Mouse (Mus musculus) hindbrain, embryonic 16.5 days (tissue): ENCODE results near the gene Cmip. TPM values are rescaled to one million over a fixed set of nuclear protein-coding genes. Genes with fewer than 3 reads are reported as not detected.

Experiments
- ATAC-seq: fragments of 200-750 bp; cut with Nextera tagmentation; 2 replicates; pipeline ENCODE4 v1.8.0; 2017; ENCODE audit warnings: moderate TSS enrichment, moderate library complexity
- H3K27ac ChIP-seq: fragments of 300-500 bp; sonication (generic); 2 replicates; pipeline ENCODE4 v1.5.1; 2014; ENCODE audit warnings: low read depth, mild to moderate bottlenecking, control low read depth, low read length, moderate library complexity
- H3K27me3 ChIP-seq: fragments of 300-500 bp; sonication (generic); replicated peaks from 2 replicates; pipeline ENCODE4 v1.6.1; 2014; ENCODE audit warnings: low read length; ENCODE audit not compliant: control insufficient read depth, insufficient read depth
- H3K36me3 ChIP-seq: fragments of 300-500 bp; sonication (generic); 2 replicates; pipeline ENCODE4 v1.6.1; 2014; ENCODE audit warnings: mild to moderate bottlenecking, low read length, moderate library complexity, mixed read lengths; ENCODE audit not compliant: control insufficient read depth, insufficient read depth
- H3K4me1 ChIP-seq: fragments of 300-500 bp; sonication (generic); 2 replicates; pipeline ENCODE4 v1.6.1; 2014; ENCODE audit warnings: low read depth, low read length; ENCODE audit not compliant: control insufficient read depth, insufficient read depth
- H3K4me2 ChIP-seq: fragments of 300-500 bp; sonication (generic); 2 replicates; pipeline ENCODE4 v1.6.1; 2014; ENCODE audit warnings: mild to moderate bottlenecking, low read length, control low read depth, moderate library complexity
- H3K4me3 ChIP-seq: fragments of 300-500 bp; sonication (generic); 2 replicates; pipeline ENCODE4 v1.5.1; 2014; ENCODE audit warnings: mild to moderate bottlenecking, low read length, control low read depth, moderate library complexity
- H3K9ac ChIP-seq: fragments of 300-500 bp; sonication (generic); 2 replicates; pipeline ENCODE4 v1.6.1; 2014; ENCODE audit warnings: low read depth, mild to moderate bottlenecking, control low read depth, low read length, moderate library complexity
- H3K9me3 ChIP-seq: fragments of 300-500 bp; sonication (generic); 2 replicates; pipeline ENCODE4 v1.6.1; 2014; ENCODE audit warnings: mild to moderate bottlenecking, low read length, moderate library complexity; ENCODE audit not compliant: control insufficient read depth
- WGBS: fragments of 180-500 bp; shearing (Covaris S2); extraction: QIAGEN DNeasy Blood & Tissue Kit; methylation state at CpG from one replicate; pipeline ENCODE4 v1.1.7; 2014; 5-methylcytosine and 5-hydroxymethylcytosine counted together
- polyA plus RNA-seq: library from polyadenylated mRNA; unstranded; fragments of >200 nt; fragmentation: Nextera tagmentation; extraction: Ambion mirVana; gene quantifications from 2 replicates; pipeline ENCODE4 v1.2.1, GENCODE M21; 2015

Gene Cmip
- polyA plus RNA-seq: 136 and 143 TPM in 2 replicates

- H3K9me3 ChIP-seq: no peaks in the 10 kb centered on the region
- H3K4me2 ChIP-seq: peak within 1 kb of the TSS; percentile 89
- no peaks in the 10 kb centered on the region for H3K27me3 ChIP-seq
- no peaks in the 10 kb centered on the region for H3K36me3 ChIP-seq
- H3K9ac ChIP-seq: peak within 1 kb of the TSS; percentile 98
- peaks cover 22% of the 10 kb centered on the region for H3K4me1 ChIP-seq
- H3K4me3 ChIP-seq: peak within 1 kb of the TSS; percentile 64
- peak within 1 kb of the TSS; percentile 94 for H3K27ac ChIP-seq
- WGBS: under 1% methylated on average over 53 of the region's 65 CpGs
- peak; percentile 38 for ATAC-seq
These were observed at the start of gene Cmip for GRCm38 (mm10) chr8:117257029-117257820. Cmip (plus strand) TSS chr8:117257064.

GRCm38 (mm10) chr8:117209150-117209549 is 47.7 kb upstream of the Cmip start:
- Histone ChIP-seq H3K4me3 (no peak overlapping the region), H3K4me1 (no peaks in the 10 kb centered on the region), H3K27ac (no peak overlapping the region), H3K9me3 (no peaks in the 10 kb centered on the region), H3K36me3 (no peaks in the 10 kb centered on the region), H3K9ac (no peak overlapping the region), H3K27me3 (no peaks in the 10 kb centered on the region), H3K4me2 (no peak overlapping the region)
- WGBS: 93% methylated on average over 12 of the region's 12 CpGs
- ATAC-seq: no peak

- no peak overlapping the region for H3K9ac ChIP-seq
- WGBS: 74% methylated on average over 11 of the region's 11 CpGs
- no peak overlapping the region for H3K27ac ChIP-seq
- H3K4me1 ChIP-seq: no peaks in the 10 kb centered on the region
- ATAC-seq: no peak
- no peaks in the 10 kb centered on the region for H3K27me3 ChIP-seq
- no peak overlapping the region for H3K4me2 ChIP-seq
- no peaks in the 10 kb centered on the region for H3K9me3 ChIP-seq
- H3K4me3 ChIP-seq: no peak overlapping the region
- no peaks in the 10 kb centered on the region for H3K36me3 ChIP-seq
These were observed 44.8 kb upstream of the Cmip start for GRCm38 (mm10) chr8:117212100-117212499.

DNA sequence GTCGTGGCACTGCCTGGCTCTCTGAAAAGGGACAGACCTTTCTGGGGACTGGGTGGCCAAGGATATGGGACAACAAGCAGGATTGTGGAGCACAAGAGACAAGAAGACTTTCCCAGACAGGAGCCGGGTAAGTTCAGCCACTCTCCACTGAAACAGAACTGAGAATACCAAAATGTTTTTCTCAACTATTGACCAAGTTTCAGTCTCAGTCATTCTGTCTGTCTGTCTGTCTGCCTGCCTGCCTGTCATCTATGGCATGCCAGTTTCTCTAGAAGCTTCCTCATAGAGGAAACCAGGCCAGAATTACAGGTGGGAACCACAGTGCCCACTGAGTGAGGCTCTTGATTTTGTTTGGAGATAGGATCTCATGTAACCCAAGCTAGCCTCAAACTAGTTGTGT is 39.1 kb upstream of the Cmip start:
- no peaks in the 10 kb centered on the region for H3K4me1 ChIP-seq
- no peak overlapping the region for H3K4me3 ChIP-seq
- no peak overlapping the region for H3K27ac ChIP-seq
- no peak overlapping the region for H3K4me2 ChIP-seq
- H3K9ac ChIP-seq: no peak overlapping the region
- no peaks in the 10 kb centered on the region for H3K36me3 ChIP-seq
- WGBS: 95% methylated on average over 2 of the region's 2 CpGs
- no peak for ATAC-seq
- H3K27me3 ChIP-seq: no peaks in the 10 kb centered on the region
- H3K9me3 ChIP-seq: no peaks in the 10 kb centered on the region

DNA sequence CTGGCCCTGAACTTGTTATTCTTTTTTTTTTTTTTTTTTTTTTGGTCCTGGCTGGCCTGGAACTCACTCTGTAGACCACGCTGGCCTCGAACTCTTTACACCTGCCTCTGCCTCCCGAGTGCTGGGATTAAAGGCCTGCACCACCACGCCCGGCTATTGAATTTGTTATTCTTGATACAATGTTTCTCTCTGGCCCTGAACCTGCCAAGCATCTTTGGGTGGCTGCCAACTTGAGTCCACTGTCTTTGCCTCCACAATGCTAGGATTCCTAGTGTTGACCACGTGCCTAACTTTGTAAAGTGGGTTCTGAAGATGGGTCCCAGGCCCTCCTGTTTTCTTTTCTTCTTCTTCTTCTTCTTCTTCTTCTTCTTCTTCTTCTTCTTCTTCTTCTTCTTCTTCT is 34.5 kb upstream of the Cmip start:
- Histone ChIP-seq H3K4me3 (no peak overlapping the region), H3K4me2 (no peak overlapping the region), H3K4me1 (no peaks in the 10 kb centered on the region), H3K36me3 (no peaks in the 10 kb centered on the region), H3K27me3 (no peaks in the 10 kb centered on the region), H3K27ac (no peak overlapping the region), H3K9ac (no peak overlapping the region), H3K9me3 (no peaks in the 10 kb centered on the region)
- no peak for ATAC-seq
- WGBS: 71% methylated on average over 6 of the region's 6 CpGs

DNA sequence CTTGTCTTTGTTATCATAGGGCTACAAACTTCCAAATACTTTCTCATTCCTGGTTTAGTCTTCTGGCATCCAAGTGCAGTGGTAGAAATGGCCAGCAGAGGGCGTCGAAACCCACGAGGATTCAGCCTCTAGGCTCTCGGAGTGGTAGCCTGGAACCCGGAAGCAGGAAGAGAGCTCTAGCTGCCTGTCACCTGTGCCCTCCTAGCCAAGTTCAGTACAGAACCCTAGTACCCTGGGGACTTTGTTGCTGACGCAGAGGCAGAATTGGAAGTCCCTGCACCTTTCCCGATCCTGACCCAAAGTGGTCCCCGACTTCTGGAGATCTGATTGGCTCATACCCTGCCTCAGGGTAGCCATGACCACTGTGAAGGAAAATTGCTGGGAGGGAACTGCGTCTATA is 32.2 kb upstream of the Cmip start:
- no peaks in the 10 kb centered on the region for H3K27me3 ChIP-seq
- ATAC-seq: peak; percentile 67
- H3K4me2 ChIP-seq: peak overlapping the region; percentile 54
- H3K4me1 ChIP-seq: no peaks in the 10 kb centered on the region
- no peaks in the 10 kb centered on the region for H3K9me3 ChIP-seq
- peak overlapping the region; percentile 25 for H3K4me3 ChIP-seq
- H3K36me3 ChIP-seq: no peaks in the 10 kb centered on the region
- whole genome bisulfite sequencing: 13% methylated on average over 9 of the region's 9 CpGs
- no peak overlapping the region for H3K27ac ChIP-seq
- peak overlapping the region; percentile 35 for H3K9ac ChIP-seq

GRCm38 (mm10) chr8:117226306-117226705 is 30.6 kb upstream of the Cmip start:
- no peaks in the 10 kb centered on the region for H3K36me3 ChIP-seq
- H3K27me3 ChIP-seq: no peaks in the 10 kb centered on the region
- no peak overlapping the region for H3K4me3 ChIP-seq
- H3K27ac ChIP-seq: no peak overlapping the region
- no peaks in the 10 kb centered on the region for H3K4me1 ChIP-seq
- 89% methylated on average over 12 of the region's 12 CpGs for WGBS
- no peak overlapping the region for H3K4me2 ChIP-seq
- H3K9ac ChIP-seq: no peak overlapping the region
- no peak for ATAC-seq
- H3K9me3 ChIP-seq: no peaks in the 10 kb centered on the region

GRCm38 (mm10) chr8:117227339-117227738 is 29.5 kb upstream of the Cmip start:
- ATAC-seq: no peak
- H3K4me2 ChIP-seq: no peak overlapping the region
- 91% methylated on average over 2 of the region's 2 CpGs for WGBS
- H3K27ac ChIP-seq: no peak overlapping the region
- no peaks in the 10 kb centered on the region for H3K4me1 ChIP-seq
- no peak overlapping the region for H3K9ac ChIP-seq
- H3K36me3 ChIP-seq: no peaks in the 10 kb centered on the region
- no peaks in the 10 kb centered on the region for H3K27me3 ChIP-seq
- no peak overlapping the region for H3K4me3 ChIP-seq
- H3K9me3 ChIP-seq: no peaks in the 10 kb centered on the region

DNA sequence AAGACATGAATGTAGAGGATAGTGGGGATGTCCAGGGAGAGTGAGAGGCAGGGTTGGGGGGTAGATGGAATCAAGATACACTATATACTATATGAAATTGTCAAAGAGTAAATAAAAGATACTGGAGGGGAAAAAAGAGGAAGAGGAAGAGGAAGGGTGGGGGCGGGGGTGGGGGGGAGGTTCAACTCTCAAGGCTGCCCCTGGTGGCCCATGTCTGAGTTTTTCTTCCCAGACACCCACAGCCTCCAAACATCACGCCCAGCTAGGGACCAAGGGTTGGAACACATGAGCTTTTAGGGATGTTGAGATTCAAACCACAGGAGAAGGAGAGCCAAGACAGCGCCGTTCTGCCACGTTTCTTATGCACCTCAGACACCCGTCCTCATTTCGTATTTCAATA is 23.7 kb upstream of the Cmip start:
- H3K9ac ChIP-seq: no peak overlapping the region
- no peaks in the 10 kb centered on the region for H3K9me3 ChIP-seq
- H3K36me3 ChIP-seq: no peaks in the 10 kb centered on the region
- H3K4me3 ChIP-seq: no peak overlapping the region
- no peak overlapping the region for H3K4me2 ChIP-seq
- no peaks in the 10 kb centered on the region for H3K4me1 ChIP-seq
- WGBS: 86% methylated on average over 7 of the region's 7 CpGs
- ATAC-seq: no peak
- H3K27ac ChIP-seq: no peak overlapping the region
- H3K27me3 ChIP-seq: no peaks in the 10 kb centered on the region
